Mouse (Mus musculus) myocyte (in vitro differentiated cells): ENCODE measurements around the gene Por.

Experiments used
- CEBPB ChIP-seq: IDR thresholded peaks from 2 replicates; pipeline ENCODE4 v1.6.1; 2011; ENCODE audit warnings: mild to moderate bottlenecking, moderate library complexity; ENCODE audit not compliant: poor library complexity, insufficient read depth, severe bottlenecking
- E2F4 ChIP-seq: IDR thresholded peaks from one replicate; pipeline ENCODE4 v1.6.1; 2011; ENCODE audit warnings: mild to moderate bottlenecking, control low read depth, moderate library complexity; ENCODE audit not compliant: insufficient read depth
- POLR2A ChIP-seq: IDR thresholded peaks from one replicate; pipeline ENCODE4 v1.6.1; 2011; ENCODE audit warnings: low read depth, mild to moderate bottlenecking, control low read depth, moderate library complexity; ENCODE audit not compliant: insufficient read length
- POLR2AphosphoS2 ChIP-seq: IDR thresholded peaks from one replicate; pipeline ENCODE4 v1.6.1; 2011; ENCODE audit warnings: low read depth, control low read depth; ENCODE audit not compliant: insufficient read length
- TCF12 ChIP-seq: IDR thresholded peaks from one replicate; pipeline ENCODE4 v1.6.1; 2011; ENCODE audit warnings: mild to moderate bottlenecking, control low read depth; ENCODE audit not compliant: poor library complexity, insufficient read depth, severe bottlenecking

DNA sequence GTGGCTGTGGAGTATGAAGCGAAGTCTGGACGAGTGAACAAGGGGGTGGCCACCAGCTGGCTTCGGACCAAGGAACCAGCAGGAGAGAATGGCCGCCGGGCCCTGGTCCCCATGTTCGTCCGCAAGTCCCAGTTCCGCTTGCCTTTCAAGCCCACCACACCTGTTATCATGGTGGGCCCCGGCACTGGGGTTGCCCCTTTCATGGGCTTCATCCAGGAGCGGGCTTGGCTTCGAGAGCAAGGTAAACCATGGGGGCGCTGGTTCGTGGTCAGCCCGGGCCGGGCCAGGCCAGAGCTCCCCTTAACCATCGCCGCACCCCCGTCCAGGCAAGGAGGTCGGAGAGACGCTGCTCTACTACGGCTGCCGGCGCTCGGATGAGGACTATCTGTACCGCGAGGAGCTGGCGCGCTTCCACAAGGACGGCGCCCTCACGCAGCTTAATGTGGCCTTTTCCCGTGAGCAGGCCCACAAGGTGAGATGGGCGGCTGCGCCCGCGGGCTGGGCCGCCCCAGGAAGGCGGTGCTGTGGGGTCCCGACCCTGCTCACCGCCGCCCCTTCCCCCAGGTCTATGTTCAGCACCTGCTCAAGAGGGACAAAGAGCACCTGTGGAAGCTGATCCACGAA, 64.3 kb downstream of the Por start:
- TF ChIP-seq TCF12 (no peak), POLR2A (no peak), POLR2AphosphoS2 (no peak), CEBPB (no peak), E2F4 (no peak)
